Mouse (Mus musculus): ENCODE data around the gene Swt1. TPM values are rescaled to one million over a fixed set of nuclear protein-coding genes. Genes with fewer than 3 reads are reported as not detected.

Gene Swt1
- polyA plus RNA-seq, 1 experiment from 2014 or later: 14.6 TPM

Small RNA genes lying within 50 kb of the gene (microRNA-seq; reads per million reads assigned to microRNA genes)
- 2.0 reads per million, percentile 4 among the genes with 10 or more reads in this experiment for gene Mir7682

Other genes with a start within 250 kb of the Swt1 start
- gene Gm47985, start 245.9 kb downstream of the Swt1 start, polyA plus RNA-seq (2015; fragmentation: Nextera tagmentation; extraction: Ambion mirVana): 0.14 and 0.28 TPM in 2 replicates
- gene Gm8947, start 236.1 kb downstream of the Swt1 start, polyA plus RNA-seq (2015; fragmentation: Nextera tagmentation; extraction: Ambion mirVana): not detected in 2 replicates
- not detected in 2 replicates for gene Gm47995, start 230.0 kb downstream of the Swt1 start, polyA plus RNA-seq (2015; fragmentation: Nextera tagmentation; extraction: Ambion mirVana)
- gene 3110040M04Rik, start 224.3 kb downstream of the Swt1 start, polyA plus RNA-seq (2015; fragmentation: Nextera tagmentation; extraction: Ambion mirVana): not detected in 2 replicates
- not detected in 2 replicates for gene Gm47996, start 218.3 kb downstream of the Swt1 start, polyA plus RNA-seq (2015; fragmentation: Nextera tagmentation; extraction: Ambion mirVana)
- gene Ivns1abp, start 84.0 kb downstream of the Swt1 start, polyA plus RNA-seq (2015; fragmentation: Nextera tagmentation; extraction: Ambion mirVana): 360 and 367 TPM in 2 replicates
- 41.2 and 45.6 TPM in 2 replicates for gene Trmt1l, start 87 bp upstream of the Swt1 start, polyA plus RNA-seq (2015; fragmentation: Nextera tagmentation; extraction: Ambion mirVana)
- gene Rnf2, start 72.5 kb upstream of the Swt1 start, polyA plus RNA-seq (2015; fragmentation: Nextera tagmentation; extraction: Ambion mirVana): 57.6 and 64.7 TPM in 2 replicates
- gene Fam129a, start 142.7 kb upstream of the Swt1 start, polyA plus RNA-seq (2015; fragmentation: Nextera tagmentation; extraction: Ambion mirVana): 11.9 and 13.7 TPM in 2 replicates